Mouse (Mus musculus): ENCODE measurements at regions not wholly inside any gene's neighbourhood (a gene's known extent, or its start where the extent isn't known, plus 50 kb on each side); places are given as distances from the start of the nearest gene placed in this dataset.

GRCm38 (mm10) chr6:100347481-100347880 is 60.2 kb upstream of the Rybp start:
- WGBS = 74% methylated on average over 7 of the region's 7 CpGs
- no peak overlapping the region for H3K27ac ChIP-seq (ENCODE audit: low read depth, low read length)
- no peaks in the 10 kb centered on the region for H3K27me3 ChIP-seq (ENCODE audit: control insufficient read depth, insufficient read depth, low read length)
- H3K4me1 ChIP-seq (ENCODE audit: control insufficient read depth, insufficient read depth, low read length) = no peaks in the 10 kb centered on the region
- no peaks in the 10 kb centered on the region for H3K9me3 ChIP-seq (ENCODE audit: control insufficient read depth, low read length)
- H3K36me3 ChIP-seq (ENCODE audit: control insufficient read depth, insufficient read depth, low read length) = no peaks in the 10 kb centered on the region
- no peak overlapping the region for H3K4me3 ChIP-seq (ENCODE audit: low read length)
- no peak overlapping the region for H3K4me2 ChIP-seq (replicated peaks; ENCODE audit: low read depth, low read length)
- no peak for ATAC-seq (ENCODE audit: low FRiP score, low TSS enrichment)
- H3K9ac ChIP-seq (ENCODE audit: low read depth, low read length) = no peak overlapping the region

- no peaks in the 10 kb centered on the region for H3K36me3 ChIP-seq (ENCODE audit: control insufficient read depth, insufficient read depth, low read length)
- no peak overlapping the region for H3K4me3 ChIP-seq (ENCODE audit: low read length)
- H3K9ac ChIP-seq (ENCODE audit: low read depth, low read length) = no peak overlapping the region
- H3K9me3 ChIP-seq (ENCODE audit: control insufficient read depth, low read length) = no peaks in the 10 kb centered on the region
- 73% methylated on average over 3 of the region's 3 CpGs for WGBS
- no peak for ATAC-seq (ENCODE audit: low FRiP score, low TSS enrichment)
- no peak overlapping the region for H3K4me2 ChIP-seq (replicated peaks; ENCODE audit: low read depth, low read length)
- no peaks in the 10 kb centered on the region for H3K4me1 ChIP-seq (ENCODE audit: control insufficient read depth, insufficient read depth, low read length)
- no peaks in the 10 kb centered on the region for H3K27me3 ChIP-seq (ENCODE audit: control insufficient read depth, insufficient read depth, low read length)
- H3K27ac ChIP-seq (ENCODE audit: low read depth, low read length) = no peak overlapping the region
Measured at GRCm38 (mm10) chr6:100345073-100345472, 57.8 kb upstream of the Rybp start.

GRCm38 (mm10) chr6:100341305-100342290 is 54.3 kb upstream of the Rybp start:
- Histone ChIP-seq H3K9me3 (ENCODE audit: control insufficient read depth, low read length) (no peaks in the 10 kb centered on the region), H3K36me3 (ENCODE audit: control insufficient read depth, insufficient read depth, low read length) (no peaks in the 10 kb centered on the region), H3K27me3 (ENCODE audit: control insufficient read depth, insufficient read depth, low read length) (peaks cover 5% of the 10 kb centered on the region; the same call in 1 of the 2 replicates), H3K9ac (ENCODE audit: low read depth, low read length) (no peak overlapping the region), H3K4me3 (ENCODE audit: low read length) (no peak overlapping the region), H3K27ac (ENCODE audit: low read depth, low read length) (no peak overlapping the region), H3K4me1 (ENCODE audit: control insufficient read depth, insufficient read depth, low read length) (peaks cover under 1% of the 10 kb centered on the region; the same call in 1 of the 2 replicates), H3K4me2 (replicated peaks; ENCODE audit: low read depth, low read length) (no peak overlapping the region)
- ATAC-seq (ENCODE audit: low FRiP score, low TSS enrichment) = no peak
- WGBS = 77% methylated on average over 13 of the region's 13 CpGs

DNA sequence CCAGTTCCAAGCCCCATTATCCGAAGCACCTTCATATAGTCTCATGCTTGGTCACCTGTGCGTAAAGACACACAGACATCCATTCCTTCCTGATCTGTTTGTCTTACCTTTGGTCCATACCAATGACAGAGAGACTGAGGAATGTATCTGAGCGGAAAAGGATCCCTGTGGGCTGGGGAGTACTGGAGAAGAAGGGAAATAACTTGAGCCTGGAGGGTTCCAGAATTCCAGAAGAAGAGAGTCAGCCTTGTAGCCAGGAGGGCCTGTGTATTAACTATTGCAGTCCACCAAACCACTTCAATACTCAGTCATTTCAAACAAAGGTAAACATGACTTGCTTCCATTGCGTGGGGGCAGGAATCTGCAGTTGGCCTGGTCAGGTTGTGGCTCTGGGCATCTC is 51.0 kb upstream of the Rybp start:
- Histone ChIP-seq H3K9ac (ENCODE audit: low read depth, low read length) (no peak overlapping the region), H3K4me2 (replicated peaks; ENCODE audit: low read depth, low read length) (no peak overlapping the region), H3K4me1 (ENCODE audit: control insufficient read depth, insufficient read depth, low read length) (peaks cover 13% of the 10 kb centered on the region), H3K4me3 (ENCODE audit: low read length) (no peak overlapping the region), H3K27me3 (ENCODE audit: control insufficient read depth, insufficient read depth, low read length) (peaks cover 7% of the 10 kb centered on the region; the same call in 1 of the 2 replicates), H3K27ac (ENCODE audit: low read depth, low read length) (no peak overlapping the region), H3K9me3 (ENCODE audit: control insufficient read depth, low read length) (no peaks in the 10 kb centered on the region), H3K36me3 (ENCODE audit: control insufficient read depth, insufficient read depth, low read length) (no peaks in the 10 kb centered on the region)
- ATAC-seq (ENCODE audit: low FRiP score, low TSS enrichment) = no peak
- WGBS = 80% methylated on average over 4 of the region's 4 CpGs

Data from kidney, embryonic 14.5 days (tissue).